Mouse (Mus musculus) heart, adult 2 months (tissue): ENCODE data around the gene Erc1. TPM values are rescaled to one million over a fixed set of nuclear protein-coding genes. Genes with fewer than 3 reads are reported as not detected.
"Not testable (repeated sequence)": the region's sequence is repeated elsewhere in the genome, so short reads cannot be mapped to it uniquely, and the experiment has no call there.

ENCODE experiments used
- DNase-seq, 2 experiments: peaks; one replicate each; pipeline ENCODE4 v3.0.0; 2021
- H3K27ac ChIP-seq: fragments of 200-600 bp; 2 replicates; pipeline ENCODE4 v1.8.1; 2022
- H3K27me3 ChIP-seq: fragments of 200-500 bp; 2 replicates; pipeline ENCODE4 v1.6.1; 2012; ENCODE audit warnings: mild to moderate bottlenecking, low read length, inconsistent platforms, mixed read lengths; ENCODE audit not compliant: control insufficient read depth, insufficient read depth
- H3K36me3 ChIP-seq: fragments of 200-500 bp; 2 replicates; pipeline ENCODE4 v1.6.1; 2012; ENCODE audit warnings: low read length, inconsistent platforms; ENCODE audit not compliant: control insufficient read depth, insufficient read depth
- H3K4me1 ChIP-seq: fragments of 200-500 bp; 2 replicates; pipeline ENCODE4 v1.6.1; 2011; ENCODE audit warnings: low read length; ENCODE audit not compliant: control insufficient read depth, insufficient read depth
- H3K4me3 ChIP-seq: fragments of 200-600 bp; 2 replicates; pipeline ENCODE4 v1.8.1; 2022
- H3K79me2 ChIP-seq: fragments of 200-500 bp; replicated peaks from 2 replicates; pipeline ENCODE4 v1.6.1; 2012; ENCODE audit warnings: mild to moderate bottlenecking, inconsistent platforms, low read length, moderate library complexity, mixed read lengths; ENCODE audit not compliant: control insufficient read depth, insufficient read depth
- H3K9ac ChIP-seq: fragments of 200-500 bp; 2 replicates; pipeline ENCODE4 v1.6.1; 2012; ENCODE audit warnings: low read depth, mild to moderate bottlenecking, control low read depth, inconsistent platforms, low read length, mixed read lengths
- CTCF ChIP-seq: fragments of 200-600 bp; IDR thresholded peaks from 2 replicates; pipeline ENCODE4 v1.8.1; 2022; ENCODE audit warnings: antibody characterized with exemption, mild to moderate bottlenecking, moderate library complexity
- EP300 ChIP-seq: fragments of 200-500 bp; IDR thresholded peaks from 2 replicates; pipeline ENCODE4 v1.6.1; 2011; ENCODE audit warnings: low read depth, low read length, control low read depth; ENCODE audit not compliant: insufficient read depth
- POLR2A ChIP-seq: fragments of 200-500 bp; IDR thresholded peaks from 2 replicates; pipeline ENCODE4 v1.6.1; 2011; ENCODE audit warnings: mild to moderate bottlenecking, low read depth, low read length, control low read depth; ENCODE audit not compliant: insufficient read depth
- WGBS: fragments of 180-500 bp; shearing (Covaris S2); methylation state at CpG from one replicate; pipeline ENCODE4 v1.1.7; 2018; 5-methylcytosine and 5-hydroxymethylcytosine counted together
- intact Hi-C: fragments of 180-260 bp; cut with DNase I; formaldehyde crosslinking; loops from one replicate; pipeline ENCODE4 v1.15.1; 2025
- polyA plus RNA-seq: library from polyadenylated mRNA; depleted of rRNA; stranded (reverse); fragments of >200 nt; gene quantifications from 2 replicates; pipeline ENCODE4 v1.2.3, GENCODE M21; 2012
- total RNA-seq, 2 experiments: library from RNA; stranded (reverse); gene quantifications; 2 replicates each; pipeline ENCODE4 v1.2.3; 2021

The Erc1 gene
- total and polyA plus RNA-seq, 3 experiments = 15.0 to 41.8 (median 36.0) TPM

DNA sequence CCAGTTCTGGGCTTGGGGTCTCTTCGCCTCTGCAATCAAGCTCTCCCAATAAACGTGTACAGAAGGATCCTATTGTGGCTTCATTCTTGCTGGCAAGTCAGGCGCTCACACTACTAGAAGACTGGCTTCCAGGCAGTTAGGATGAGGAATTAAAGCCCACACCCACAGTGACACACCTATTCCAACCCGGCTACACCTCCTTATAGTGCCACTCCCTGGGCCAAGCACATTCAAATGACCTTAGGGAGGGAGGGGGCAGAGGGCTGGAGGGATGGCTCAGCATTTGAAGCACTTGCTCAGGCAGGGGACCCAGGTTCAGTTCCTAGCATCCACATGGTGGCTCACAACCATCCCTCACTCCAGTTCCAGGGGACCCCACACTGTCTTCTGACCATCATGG is 29.4 kb downstream of the Erc1 start:
- DNase-seq = no peak
- no peak overlapping the region for H3K27ac ChIP-seq
- TF ChIP-seq EP300 (no peak), CTCF (no peak), POLR2A (no peak)
- 88% methylated on average over 4 of the region's 4 CpGs for WGBS
- H3K36me3 ChIP-seq = peaks cover 4% of the 10 kb centered on the region; the same call in 1 of the 2 replicates
- intact Hi-C loops = no loop called here
- H3K27me3 ChIP-seq = no peaks in the 10 kb centered on the region
- H3K9ac ChIP-seq = no peak overlapping the region
- peaks cover 1% of the 10 kb centered on the region; the same call in 1 of the 2 replicates for H3K4me1 ChIP-seq
- H3K4me3 ChIP-seq = no peak overlapping the region
- no peaks in the 10 kb centered on the region; the same call in none of the 2 replicates for H3K79me2 ChIP-seq

GRCm38 (mm10) chr6:119815426-119815825 is 32.5 kb downstream of the Erc1 start:
- no peaks in the 10 kb centered on the region; the same call in none of the 2 replicates for H3K79me2 ChIP-seq
- intact Hi-C loops = no loop called here
- H3K9ac ChIP-seq = no peak overlapping the region
- no peaks in the 10 kb centered on the region for H3K27me3 ChIP-seq
- TF ChIP-seq EP300 = no peak
- no peak for DNase-seq
- 92% methylated on average over 4 of the region's 4 CpGs for WGBS
- H3K4me3 ChIP-seq = no peak overlapping the region
- no peak overlapping the region for H3K27ac ChIP-seq
- peaks cover 2% of the 10 kb centered on the region; the same call in 1 of the 2 replicates for H3K36me3 ChIP-seq
- peaks cover 1% of the 10 kb centered on the region; the same call in 1 of the 2 replicates for H3K4me1 ChIP-seq

- H3K27ac ChIP-seq, H3K4me1 ChIP-seq, DNase-seq, H3K4me3 ChIP-seq, H3K9ac ChIP-seq, H3K36me3 ChIP-seq, H3K79me2 ChIP-seq, H3K27me3 ChIP-seq, intact Hi-C loops: not testable (repeated sequence)
Observed at GRCm38 (mm10) chr6:119813055-119813454, 34.9 kb downstream of the Erc1 start.

DNA sequence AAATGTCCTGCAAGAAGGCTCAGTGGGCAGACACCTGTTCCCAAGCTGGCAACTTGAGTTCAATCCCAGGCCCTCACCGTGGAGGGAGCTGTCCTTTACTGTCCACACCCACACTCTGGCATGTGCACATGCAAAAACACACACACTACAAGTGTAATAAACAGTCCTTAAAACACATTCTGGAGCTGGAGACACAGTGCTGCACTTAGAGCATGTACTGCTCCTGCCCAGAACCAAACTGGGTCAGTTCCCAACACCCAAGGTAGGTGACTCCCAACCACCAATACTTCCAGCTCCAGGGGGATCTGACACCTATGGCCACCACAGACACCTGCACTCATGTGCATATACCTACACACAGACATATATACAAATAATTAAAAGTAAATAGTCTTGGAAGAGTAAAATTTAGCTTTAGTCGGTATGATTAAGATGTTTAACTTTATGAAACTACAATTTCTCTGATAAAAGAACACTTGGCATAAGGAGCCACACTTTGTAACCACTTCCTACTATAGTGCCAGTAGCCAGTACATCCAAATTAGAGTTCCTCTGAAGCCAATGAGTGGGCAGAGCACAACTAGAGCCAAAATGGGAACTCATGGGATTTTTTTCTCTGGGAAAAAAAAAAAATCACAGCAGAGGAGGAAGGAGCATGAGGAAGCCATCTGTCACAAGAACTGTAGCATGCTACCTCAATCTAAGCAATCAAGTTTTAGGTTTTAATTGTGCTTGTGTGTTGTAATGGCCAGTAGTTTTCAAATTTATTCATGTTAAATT is 39.1 kb downstream of the Erc1 start:
- TF ChIP-seq EP300 (no peak), CTCF (no peak), POLR2A (no peak)
- H3K27me3 ChIP-seq = no peaks in the 10 kb centered on the region
- no peak overlapping the region for H3K9ac ChIP-seq
- no peak overlapping the region for H3K27ac ChIP-seq
- WGBS = 54% methylated on average over 2 of the region's 2 CpGs
- peaks cover 1% of the 10 kb centered on the region; the same call in 1 of the 2 replicates for H3K36me3 ChIP-seq
- intact Hi-C loops = no loop called here
- H3K79me2 ChIP-seq = no peaks in the 10 kb centered on the region
- H3K4me3 ChIP-seq = no peak overlapping the region
- peaks cover under 1% of the 10 kb centered on the region; the same call in 1 of the 2 replicates for H3K4me1 ChIP-seq
- DNase-seq = no peak

GRCm38 (mm10) chr6:119803239-119803638 is 44.7 kb downstream of the Erc1 start:
- no peak overlapping the region for H3K9ac ChIP-seq
- no peak overlapping the region for H3K4me3 ChIP-seq
- H3K36me3 ChIP-seq = no peaks in the 10 kb centered on the region; the same call in none of the 2 replicates
- DNase-seq = no peak
- H3K27ac ChIP-seq = no peak overlapping the region
- H3K4me1 ChIP-seq = peaks cover 1% of the 10 kb centered on the region; the same call in 1 of the 2 replicates
- 92% methylated on average over 2 of the region's 2 CpGs for WGBS
- TF ChIP-seq POLR2A (no peak), CTCF (no peak)
- intact Hi-C loops = no loop called here
- H3K79me2 ChIP-seq = no peaks in the 10 kb centered on the region
- no peaks in the 10 kb centered on the region for H3K27me3 ChIP-seq

DNA sequence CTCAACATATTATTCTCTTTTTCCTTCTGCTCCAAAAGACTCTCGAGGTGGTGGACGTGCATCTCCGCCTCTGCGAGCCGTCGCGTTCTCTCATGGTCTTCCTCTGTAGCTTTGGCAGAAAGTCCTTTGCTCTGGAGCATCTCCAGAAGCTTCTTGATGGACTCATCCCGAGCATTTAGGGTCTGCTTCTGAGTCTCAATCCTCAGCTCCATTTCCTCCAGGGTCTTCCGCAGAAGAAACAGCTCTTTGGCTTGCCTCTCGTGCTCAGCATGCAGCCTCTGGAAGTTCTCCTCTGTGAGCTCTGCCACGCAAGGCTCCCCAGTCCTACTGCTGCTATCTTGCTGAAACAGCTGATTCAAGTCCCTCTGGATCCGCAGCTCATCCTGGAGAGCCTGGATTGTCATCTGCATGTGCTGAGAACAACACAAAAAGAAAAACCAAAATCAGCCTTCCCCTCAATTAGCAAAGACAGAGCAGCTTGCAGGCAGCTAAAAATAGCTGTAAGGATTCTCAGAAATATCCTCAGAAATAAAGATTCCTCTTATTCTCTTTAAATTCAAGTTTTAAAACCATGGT is 51.0 kb downstream of the Erc1 start:
- no peaks in the 10 kb centered on the region for H3K27me3 ChIP-seq
- H3K4me1 ChIP-seq = no peaks in the 10 kb centered on the region
- WGBS = 84% methylated on average over 12 of the region's 12 CpGs
- no peaks in the 10 kb centered on the region for H3K36me3 ChIP-seq
- H3K9ac ChIP-seq = no peak overlapping the region
- H3K27ac ChIP-seq = no peak overlapping the region
- H3K79me2 ChIP-seq = no peaks in the 10 kb centered on the region
- intact Hi-C loops = loop anchor here (10.0 kb wide), 2 partner anchors 198 to 528 kb away; no protein-coding TSS in a partner anchor
- DNase-seq = no peak
- H3K4me3 ChIP-seq = no peak overlapping the region
- no peak for TF ChIP-seq CTCF
- TF ChIP-seq EP300 = no peak
- TF ChIP-seq POLR2A = no peak
